Mouse (Mus musculus) intestine, embryonic 16.5 days (tissue): ENCODE data around the gene Aff3. TPM values are rescaled to one million over a fixed set of nuclear protein-coding genes. Genes with fewer than 3 reads are reported as not detected.

Source experiments
- ATAC-seq: fragments of 200-750 bp; cut with Nextera tagmentation; 2 replicates; pipeline ENCODE4 v1.8.0; 2017; ENCODE audit warnings: moderate TSS enrichment, moderate library complexity
- H3K27ac ChIP-seq: fragments of 300-500 bp; sonication (generic); 2 replicates; pipeline ENCODE4 v1.5.1; 2014; ENCODE audit warnings: mild to moderate bottlenecking, low read length
- H3K27me3 ChIP-seq: fragments of 300-500 bp; sonication (generic); replicated peaks from 2 replicates; pipeline ENCODE4 v1.6.1; 2014; ENCODE audit warnings: low read length, control low read depth, mixed read lengths; ENCODE audit not compliant: control insufficient read depth, insufficient read depth
- H3K36me3 ChIP-seq: fragments of 300-500 bp; sonication (generic); 2 replicates; pipeline ENCODE4 v1.6.1; 2014; ENCODE audit warnings: low read length, control low read depth; ENCODE audit not compliant: control insufficient read depth, insufficient read depth
- H3K4me1 ChIP-seq: fragments of 300-500 bp; sonication (generic); 2 replicates; pipeline ENCODE4 v1.6.1; 2014; ENCODE audit warnings: low read length, control low read depth, mixed read lengths; ENCODE audit not compliant: control insufficient read depth, insufficient read depth
- H3K4me2 ChIP-seq: fragments of 300-500 bp; sonication (generic); 2 replicates; pipeline ENCODE4 v1.6.1; 2014; ENCODE audit warnings: low read depth, low read length, control low read depth
- H3K4me3 ChIP-seq: fragments of 300-500 bp; sonication (generic); 2 replicates; pipeline ENCODE4 v1.5.1; 2014; ENCODE audit warnings: mild to moderate bottlenecking, low read length
- H3K9ac ChIP-seq: fragments of 300-500 bp; sonication (generic); 2 replicates; pipeline ENCODE4 v1.6.1; 2014; ENCODE audit warnings: low read depth, low read length
- H3K9me3 ChIP-seq: fragments of 300-500 bp; sonication (generic); 2 replicates; pipeline ENCODE4 v1.6.1; 2016; ENCODE audit warnings: low read length, control low read depth; ENCODE audit not compliant: control insufficient read depth
- WGBS: fragments of 180-500 bp; shearing (Covaris S2); extraction: QIAGEN DNeasy Blood & Tissue Kit; methylation state at CpG from one replicate; pipeline ENCODE4 v1.1.7; 2014; 5-methylcytosine and 5-hydroxymethylcytosine counted together
- polyA plus RNA-seq: library from polyadenylated mRNA; unstranded; fragments of >200 nt; fragmentation: Nextera tagmentation; extraction: Ambion mirVana; gene quantifications from 2 replicates; pipeline ENCODE4 v1.2.1, GENCODE M21; 2015

The Aff3 gene
- polyA plus RNA-seq, 1 experiment from 2014 or later = 2.1 TPM

DNA sequence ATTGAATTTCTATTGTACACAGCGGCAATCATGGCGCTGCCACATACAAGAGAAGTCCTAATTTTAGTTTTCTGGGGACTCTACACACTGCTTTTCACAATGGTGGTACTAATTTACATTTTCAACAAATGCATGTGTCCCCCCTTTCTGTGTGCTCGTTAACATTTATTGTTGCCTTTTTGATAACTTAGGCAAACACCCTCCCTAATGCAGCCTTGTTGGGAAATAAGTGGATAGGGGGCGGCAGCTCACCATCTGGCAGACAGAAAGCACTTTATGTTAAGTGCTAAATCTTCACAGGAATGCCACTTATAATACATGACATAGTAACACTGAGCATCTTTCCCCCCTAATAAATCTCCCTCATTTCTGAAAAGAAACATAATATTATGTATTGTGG lies 282.1 kb downstream of the Aff3 start:
- Histone ChIP-seq H3K4me1 (no peaks in the 10 kb centered on the region; the same call in 1 of the 2 replicates), H3K4me2 (no peak overlapping the region), H3K4me3 (no peak overlapping the region), H3K9me3 (no peaks in the 10 kb centered on the region), H3K27ac (no peak overlapping the region), H3K27me3 (no peaks in the 10 kb centered on the region), H3K36me3 (no peaks in the 10 kb centered on the region), H3K9ac (no peak overlapping the region)
- 73% methylated on average over 4 of the region's 4 CpGs for WGBS
- ATAC-seq = no peak

DNA sequence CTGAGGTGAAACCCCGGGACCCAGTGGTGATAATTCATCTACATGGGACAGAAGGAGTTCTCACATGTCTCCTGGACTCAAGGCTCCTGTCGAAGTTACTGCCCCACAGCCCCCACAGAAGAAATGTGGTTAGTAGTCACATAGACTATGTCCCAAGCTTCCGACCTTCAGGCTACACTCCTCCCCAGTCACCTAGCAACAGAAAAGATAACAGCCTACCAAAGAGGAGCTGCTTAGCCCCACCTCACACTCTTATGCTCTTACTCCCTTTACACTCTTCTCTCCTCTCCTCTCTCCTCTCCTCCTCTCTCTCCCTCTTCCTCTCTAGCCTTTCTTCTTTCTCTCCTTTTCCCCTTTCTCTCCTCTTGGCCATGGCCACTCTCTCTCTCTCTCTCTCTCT lies 286.8 kb downstream of the Aff3 start:
- Histone ChIP-seq H3K4me2 (no peak overlapping the region), H3K4me1 (no peaks in the 10 kb centered on the region), H3K27me3 (no peaks in the 10 kb centered on the region), H3K9me3 (no peaks in the 10 kb centered on the region), H3K36me3 (no peaks in the 10 kb centered on the region), H3K27ac (no peak overlapping the region), H3K9ac (no peak overlapping the region), H3K4me3 (no peak overlapping the region)
- no peak for ATAC-seq
- WGBS = 75% methylated on average over 3 of the region's 3 CpGs

DNA sequence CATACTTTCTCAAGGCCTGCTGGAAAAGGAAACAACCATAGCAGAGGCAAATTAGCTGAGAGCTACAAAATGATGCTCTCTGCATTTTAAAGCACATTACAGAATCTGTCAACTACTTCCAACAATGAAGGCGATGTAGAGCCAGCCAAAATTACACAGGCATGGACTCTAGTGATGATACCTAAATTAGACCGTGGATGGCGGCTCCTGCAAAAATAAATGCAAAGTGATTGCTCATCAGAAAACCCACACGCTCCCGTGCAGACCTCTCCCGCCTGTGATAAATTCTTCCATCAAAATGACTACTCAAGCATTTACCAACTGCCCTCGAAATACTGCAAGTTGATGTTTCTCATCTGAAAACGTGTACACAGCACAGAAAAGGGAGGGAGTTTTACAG lies 295.6 kb downstream of the Aff3 start:
- Histone ChIP-seq H3K4me2 (no peak overlapping the region), H3K27me3 (no peaks in the 10 kb centered on the region), H3K4me3 (no peak overlapping the region), H3K9ac (no peak overlapping the region), H3K27ac (no peak overlapping the region), H3K9me3 (no peaks in the 10 kb centered on the region), H3K36me3 (no peaks in the 10 kb centered on the region), H3K4me1 (0 out of 2 replicates have a peak, but pooled peaks cover under 1% of the 10 kb centered on the region)
- 73% methylated on average over 8 of the region's 8 CpGs for WGBS
- ATAC-seq = no peak

DNA sequence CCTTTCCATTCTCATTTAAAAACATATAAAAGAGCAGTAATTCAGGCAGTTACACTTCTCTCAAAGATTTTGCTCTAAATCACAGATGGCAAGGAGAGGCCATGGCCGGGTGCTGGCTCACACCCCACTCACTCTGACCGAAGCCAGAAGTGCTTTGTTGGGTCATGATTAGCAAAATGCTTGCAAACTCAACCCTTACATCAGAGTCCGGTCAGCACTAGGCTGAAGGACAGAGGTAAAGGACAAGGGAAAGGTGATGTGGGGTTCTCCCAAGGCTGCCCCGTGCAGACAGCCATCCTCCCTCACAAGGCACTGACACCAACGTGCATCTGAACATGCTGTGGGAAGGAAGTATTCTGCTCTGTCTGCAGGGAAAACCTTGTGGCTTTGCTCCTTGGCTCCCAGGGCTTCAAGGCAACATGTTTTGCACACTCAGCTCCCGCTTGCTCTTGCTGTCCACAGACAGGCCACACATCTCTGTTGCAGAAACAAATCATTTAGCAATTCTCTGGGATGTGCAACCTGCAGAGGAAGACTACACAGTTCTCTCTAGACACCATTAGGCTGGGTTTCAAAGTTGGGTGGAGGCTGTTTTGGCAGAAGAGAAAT lies 296.6 kb downstream of the Aff3 start:
- no peak overlapping the region for H3K27ac ChIP-seq
- H3K4me2 ChIP-seq = no peak overlapping the region
- H3K9ac ChIP-seq = no peak overlapping the region
- H3K27me3 ChIP-seq = no peaks in the 10 kb centered on the region
- H3K9me3 ChIP-seq = no peaks in the 10 kb centered on the region
- ATAC-seq = no peak
- no peaks in the 10 kb centered on the region for H3K36me3 ChIP-seq
- H3K4me3 ChIP-seq = no peak overlapping the region
- H3K4me1 ChIP-seq = 0 out of 2 replicates have a peak, but pooled peaks cover 3% of the 10 kb centered on the region
- 72% methylated on average over 6 of the region's 6 CpGs for WGBS

DNA sequence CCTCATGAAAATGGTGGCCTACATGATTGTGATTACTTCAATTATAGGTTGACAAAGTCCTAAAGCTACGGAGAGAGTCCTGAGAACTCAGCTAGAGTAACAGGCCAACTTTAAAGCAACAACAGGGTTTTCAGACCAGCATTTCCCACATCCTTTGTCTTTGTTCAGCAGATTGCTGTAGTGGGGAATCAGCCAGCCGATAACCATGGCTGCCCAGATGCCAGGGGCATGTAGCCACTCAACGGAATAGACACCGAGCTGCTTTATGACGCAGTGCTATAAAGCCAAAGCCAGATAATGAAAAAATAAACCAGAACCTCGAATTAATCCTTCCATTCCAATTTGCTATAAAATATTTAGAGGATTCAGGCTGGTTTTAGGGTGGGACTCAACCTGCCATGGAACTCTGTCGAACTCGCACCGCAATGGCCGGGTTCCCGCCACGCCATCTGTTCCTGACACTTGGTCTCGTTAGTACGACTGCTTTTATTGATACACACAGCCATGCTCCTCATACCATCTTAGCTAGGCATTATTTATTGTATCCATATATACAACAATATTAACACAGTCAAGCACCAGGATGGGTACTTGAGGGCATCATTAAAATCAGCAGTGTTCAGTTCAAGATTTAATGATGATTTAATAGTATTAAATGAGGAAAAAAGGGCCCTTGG lies 297.2 kb downstream of the Aff3 start:
- H3K36me3 ChIP-seq = no peaks in the 10 kb centered on the region
- H3K4me2 ChIP-seq = no peak overlapping the region
- H3K4me3 ChIP-seq = no peak overlapping the region
- H3K4me1 ChIP-seq = 0 out of 2 replicates have a peak, but pooled peaks cover 3% of the 10 kb centered on the region
- ATAC-seq = no peak
- no peak overlapping the region for H3K27ac ChIP-seq
- 93% methylated on average over 14 of the region's 14 CpGs for WGBS
- H3K27me3 ChIP-seq = no peaks in the 10 kb centered on the region
- H3K9me3 ChIP-seq = no peaks in the 10 kb centered on the region
- no peak overlapping the region for H3K9ac ChIP-seq

DNA sequence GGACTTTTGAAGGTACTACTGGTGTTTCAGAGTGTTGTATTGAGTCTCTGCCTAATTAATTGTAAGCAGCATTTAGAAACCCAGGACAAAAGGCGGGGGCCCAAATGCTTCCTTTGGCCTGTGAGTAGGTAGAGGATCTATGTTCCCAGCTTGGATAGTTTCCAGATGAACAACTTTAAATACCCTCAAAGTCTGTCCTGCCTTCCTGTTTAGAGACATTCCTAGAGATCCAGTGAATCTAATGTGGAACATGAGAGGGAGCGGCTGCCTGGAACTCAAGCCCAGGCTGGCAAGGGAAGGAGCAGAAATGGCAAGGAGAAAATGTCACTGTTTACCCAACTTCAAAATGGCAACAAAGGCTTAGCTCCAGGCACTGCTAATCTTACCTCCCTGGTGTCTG lies 300.9 kb downstream of the Aff3 start:
- Histone ChIP-seq H3K4me3 (no peak overlapping the region), H3K9ac (no peak overlapping the region), H3K27me3 (no peaks in the 10 kb centered on the region), H3K36me3 (no peaks in the 10 kb centered on the region), H3K4me1 (peaks cover 6% of the 10 kb centered on the region), H3K9me3 (no peaks in the 10 kb centered on the region), H3K4me2 (no peak overlapping the region), H3K27ac (no peak overlapping the region)
- no peak for ATAC-seq
- 81% methylated on average over 2 of the region's 2 CpGs for WGBS

DNA sequence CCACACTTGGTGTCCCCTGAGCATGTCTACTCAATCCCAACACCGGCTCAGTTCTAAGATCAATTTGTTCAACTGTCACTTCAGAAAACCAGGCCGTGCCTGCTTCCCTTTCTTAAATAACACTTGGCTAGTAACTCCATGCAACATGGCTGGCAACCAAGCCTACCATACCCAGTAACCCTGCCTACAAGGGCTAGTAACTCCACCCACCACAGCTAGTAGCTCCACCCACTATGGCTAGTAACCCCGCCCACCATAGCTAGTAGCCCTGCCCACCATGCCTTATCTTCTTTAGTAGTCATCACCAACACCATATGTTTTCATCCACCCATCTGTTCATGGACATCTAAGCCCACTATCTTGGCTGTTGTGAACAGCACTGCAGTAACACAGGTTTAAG lies 302.5 kb downstream of the Aff3 start:
- no peaks in the 10 kb centered on the region for H3K36me3 ChIP-seq
- H3K4me3 ChIP-seq = no peak overlapping the region
- H3K4me2 ChIP-seq = no peak overlapping the region
- WGBS = 92% methylated on average over 3 of the region's 3 CpGs
- H3K9ac ChIP-seq = no peak overlapping the region
- no peak overlapping the region for H3K27ac ChIP-seq
- ATAC-seq = no peak
- no peaks in the 10 kb centered on the region for H3K9me3 ChIP-seq
- peaks cover 19% of the 10 kb centered on the region for H3K4me1 ChIP-seq
- H3K27me3 ChIP-seq = no peaks in the 10 kb centered on the region

DNA sequence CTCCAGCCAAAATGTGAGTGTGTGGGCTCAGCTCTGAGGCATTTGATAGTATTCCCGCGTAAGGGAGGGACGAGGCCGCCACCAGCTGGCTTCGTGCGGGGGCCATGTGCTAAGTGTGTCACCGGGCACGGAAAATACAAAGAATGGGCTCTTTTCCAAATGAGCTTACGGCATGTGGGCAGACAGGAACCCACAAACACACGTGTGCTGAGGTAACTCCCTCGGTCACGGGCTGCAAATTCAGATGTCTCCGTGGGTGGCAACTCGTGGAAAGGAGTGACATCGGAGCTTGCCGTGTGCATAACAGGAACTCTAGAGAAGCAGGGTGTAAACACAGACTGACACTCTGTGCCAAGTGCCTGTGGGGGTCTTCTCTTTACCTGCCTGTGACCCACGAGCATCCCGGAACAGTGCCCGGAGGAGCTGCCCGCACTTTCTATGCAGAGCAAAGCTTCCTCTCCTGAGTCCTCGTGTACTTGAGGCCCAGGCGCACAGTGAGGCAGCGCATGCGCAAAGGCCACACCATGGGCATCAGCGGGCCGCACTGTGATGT lies 305.9 kb downstream of the Aff3 start:
- H3K27me3 ChIP-seq = no peaks in the 10 kb centered on the region
- no peaks in the 10 kb centered on the region for H3K9me3 ChIP-seq
- ATAC-seq = peak; percentile 6; the same call in 1 of the 2 replicates
- no peaks in the 10 kb centered on the region for H3K36me3 ChIP-seq
- H3K27ac ChIP-seq = peak overlapping the region; percentile 41
- H3K9ac ChIP-seq = no peak overlapping the region
- 73% methylated on average over 26 of the region's 26 CpGs for WGBS
- peak overlapping the region; percentile 6; the same call in 1 of the 2 replicates for H3K4me2 ChIP-seq
- peaks cover 20% of the 10 kb centered on the region for H3K4me1 ChIP-seq
- no peak overlapping the region for H3K4me3 ChIP-seq

DNA sequence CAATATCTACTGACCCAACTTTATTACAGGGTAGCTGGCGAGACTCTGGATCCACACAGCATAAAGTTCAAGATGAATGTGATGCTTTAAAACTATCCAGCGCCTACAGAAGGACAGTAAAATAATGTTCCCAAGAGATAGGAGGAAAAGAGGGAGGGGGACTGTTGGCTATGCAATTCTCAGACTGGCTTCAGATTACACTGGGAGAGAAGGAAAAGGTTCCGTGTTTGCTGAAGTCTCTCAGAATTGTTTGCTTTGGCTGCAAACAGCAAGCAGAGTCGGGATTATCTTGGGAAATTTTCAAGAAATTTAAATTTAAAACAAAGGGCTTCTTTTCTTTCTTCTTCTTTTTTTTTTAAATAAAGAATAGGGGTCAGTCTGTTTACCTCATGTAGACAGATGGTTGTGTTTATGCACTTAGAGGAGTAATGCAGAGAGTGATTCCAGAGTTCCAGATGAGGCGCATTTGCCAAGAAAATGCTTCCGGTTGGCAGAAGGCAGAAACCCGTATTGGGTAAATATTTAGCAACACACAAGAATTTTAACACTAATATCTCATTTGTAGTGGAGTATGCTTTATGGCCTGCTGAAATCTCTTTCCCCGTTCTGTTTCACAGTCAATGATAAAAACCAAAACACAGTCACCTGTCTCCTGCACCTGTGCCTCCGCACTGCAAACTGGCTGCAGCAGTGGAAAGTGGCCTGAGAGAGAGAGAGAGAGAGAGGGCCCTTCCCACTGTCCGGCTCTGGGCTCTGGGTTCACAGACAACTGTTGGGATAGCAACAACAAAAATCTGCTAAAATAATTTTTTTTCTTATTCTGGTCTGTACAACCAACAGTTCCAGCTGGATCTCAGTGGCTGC lies 306.6 kb downstream of the Aff3 start:
- Histone ChIP-seq H3K9ac (no peak overlapping the region), H3K4me3 (no peak overlapping the region), H3K27ac (peak overlapping the region; percentile 41), H3K4me2 (peak overlapping the region; percentile 6; the same call in 1 of the 2 replicates), H3K4me1 (peaks cover 20% of the 10 kb centered on the region), H3K27me3 (no peaks in the 10 kb centered on the region), H3K36me3 (no peaks in the 10 kb centered on the region), H3K9me3 (no peaks in the 10 kb centered on the region)
- 24% methylated on average over 10 of the region's 10 CpGs for WGBS
- ATAC-seq = peak; percentile 61; the same call in 1 of the 2 replicates
